ENCODE assay signal across 16 mouse cellular contexts in the genomic region with DNA sequence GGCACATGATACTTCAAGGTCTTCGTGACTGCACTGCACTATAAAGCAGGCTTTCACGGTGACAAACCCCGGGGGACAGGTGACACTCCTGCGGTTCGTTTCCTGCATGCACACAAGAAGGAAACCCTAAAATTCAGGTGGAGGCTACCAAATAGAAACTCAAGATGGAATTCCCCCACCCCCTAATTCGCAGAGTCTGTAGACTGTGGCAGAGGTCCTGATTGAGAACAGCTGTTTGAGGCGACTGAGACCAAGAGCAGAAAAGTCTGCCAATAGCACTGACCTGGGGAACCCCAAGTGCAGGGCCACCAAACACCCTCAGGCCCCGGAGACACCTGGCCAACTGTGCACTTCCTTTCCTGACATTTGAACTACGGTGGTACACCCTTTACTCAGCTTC.
A peak's percentile ranks its signal among the peaks of the same experiment; 100 is the strongest.
DNase-seq lines count a peak whose midpoint lies in the region; ATAC-seq and TF ChIP-seq lines count a peak whose summit lies in the region.
"Had no signal": no experiment of that assay in that cellular context is flagged by ENCODE, and none has a peak within 500 bp of the region (broad histone marks: within the 10 kb centered on the region; RNA-seq: fewer than 3 reads in every experiment).

No protein-coding gene starts in this region.

- H3K9ac ChIP-seq in midbrain, embryonic 11.5 days (ENCODE audit: low read length), result no peak overlapping the region
- no peak overlapping the region for H3K9ac ChIP-seq in midbrain, embryonic 14.5 days (replicated peaks; ENCODE audit: low read length)
- H3K9ac ChIP-seq: liver, embryonic 12.5 days had no signal

- no peak for TF ChIP-seq CTCF in layer of hippocampus, adult 2 months (conservative IDR thresholded peaks at IDR 0.05)

- H3K27me3 ChIP-seq in midbrain, embryonic 11.5 days (ENCODE audit: control insufficient read depth, insufficient read depth, low read length), result no peaks in the 10 kb centered on the region
- no peaks in the 10 kb centered on the region for H3K27me3 ChIP-seq in midbrain, embryonic 14.5 days (ENCODE audit: control insufficient read depth, insufficient read depth, low read length)
- H3K27me3 ChIP-seq: liver, embryonic 12.5 days had no signal

- no peak overlapping the region for H3K4me3 ChIP-seq in midbrain, embryonic 11.5 days (ENCODE audit: low read depth, low read length)
- no peak overlapping the region for H3K4me3 ChIP-seq in midbrain, embryonic 14.5 days (replicated peaks; ENCODE audit: low read depth, low read length)
- H3K4me3 ChIP-seq in layer of hippocampus, adult 2 months, result no peak overlapping the region
- H3K4me3 ChIP-seq: forebrain, embryonic 10.5 days; liver, embryonic 12.5 days had no signal

- no peaks in the 10 kb centered on the region for H3K9me3 ChIP-seq in midbrain, embryonic 11.5 days (ENCODE audit: control insufficient read depth, low read length)
- H3K9me3 ChIP-seq in midbrain, embryonic 14.5 days (ENCODE audit: control insufficient read depth, low read length), result no peaks in the 10 kb centered on the region
- H3K9me3 ChIP-seq: liver, embryonic 12.5 days had no signal

- H3K4me2 ChIP-seq in midbrain, embryonic 11.5 days, result no peak overlapping the region
- no peak overlapping the region for H3K4me2 ChIP-seq in midbrain, embryonic 14.5 days (ENCODE audit: low read length)
- H3K4me2 ChIP-seq: liver, embryonic 12.5 days had no signal

- peak; percentile 75 for DNase-seq in midbrain, embryonic 11.5 days (ENCODE audit: low spot score, missing footprints)
- DNase-seq in midbrain, embryonic 14.5 days, result no peak
- peak; percentile 25 for DNase-seq in induced T-regulatory cell, adult 2 months (ENCODE audit: low read depth)
- DNase-seq in spleen, postnatal 36 days (ENCODE audit: low spot score in 2 of 2), result peak; percentile 63 to 68
- DNase-seq in adipocyte (ENCODE audit: low spot score), result no peak
- DNase-seq in layer of hippocampus, adult 2 months (ENCODE audit: low spot score in 2 of 2), result no peak
- DNase-seq: adrenal gland, postnatal 14 days; cerebellum, adult 9-10 months; heart, adult 18-20 months; kidney, adult 18-20 months; kidney, postnatal 25 days; retina, postnatal 1 day had no signal

- H3K27ac ChIP-seq in midbrain, embryonic 11.5 days (ENCODE audit: low read depth, low read length), result no peak overlapping the region
- no peak overlapping the region for H3K27ac ChIP-seq in midbrain, embryonic 14.5 days (replicated peaks; ENCODE audit: low read depth, low read length)
- H3K27ac ChIP-seq in layer of hippocampus, adult 2 months, result no peak overlapping the region
- H3K27ac ChIP-seq: forebrain, embryonic 10.5 days; liver, embryonic 12.5 days had no signal

- no peaks in the 10 kb centered on the region for H3K36me3 ChIP-seq in midbrain, embryonic 11.5 days (ENCODE audit: control insufficient read depth, insufficient read depth, low read length)
- no peaks in the 10 kb centered on the region for H3K36me3 ChIP-seq in midbrain, embryonic 14.5 days (ENCODE audit: control insufficient read depth, insufficient read depth, low read length)
- H3K36me3 ChIP-seq: forebrain, embryonic 10.5 days; liver, embryonic 12.5 days had no signal

- H3K4me1 ChIP-seq in midbrain, embryonic 11.5 days (ENCODE audit: control insufficient read depth, insufficient read depth, low read length), result no peaks in the 10 kb centered on the region
- H3K4me1 ChIP-seq in midbrain, embryonic 14.5 days (ENCODE audit: control insufficient read depth, insufficient read depth, low read length), result no peaks in the 10 kb centered on the region
- H3K4me1 ChIP-seq: liver, embryonic 12.5 days had no signal

- WGBS in midbrain, embryonic 11.5 days, result 90% methylated on average over 9 of the region's 9 CpGs
- 86% methylated on average over 9 of the region's 9 CpGs for WGBS in midbrain, embryonic 14.5 days

- ATAC-seq in midbrain, embryonic 11.5 days (ENCODE audit: low FRiP score), result no peak
- ATAC-seq in midbrain, embryonic 14.5 days (ENCODE audit: low FRiP score, low TSS enrichment), result no peak
- ATAC-seq in CD4-positive, CD25-positive, alpha-beta regulatory T cell, adult 4 months, result peak; percentile 53
- ATAC-seq: liver, embryonic 12.5 days; lung, postnatal 0 days had no signal

Comparison
In these comparisons a context has a peak if more than half of its experiments do, and no peak if none do; other contexts are left out.
1. DNase-seq: peak in midbrain, embryonic 11.5 days (single experiment), induced T-regulatory cell, adult 2 months (single experiment) and spleen, postnatal 36 days (2 of 2); none in midbrain, embryonic 14.5 days (single experiment), adipocyte (single experiment) and layer of hippocampus, adult 2 months (0 of 2).